Mouse (Mus musculus): ENCODE measurements at regions not wholly inside any gene's neighbourhood (a gene's known extent, or its start where the extent isn't known, plus 50 kb on each side); places are given as distances from the start of the nearest gene placed in this dataset.

GRCm38 (mm10) chr11:25421486-25421885 lies 789.1 kb downstream of the 5730522E02Rik start:
- Histone ChIP-seq H3K36me3 (no peaks in the 10 kb centered on the region), H3K4me1 (no peaks in the 10 kb centered on the region), H3K27ac (replicated peaks) (no peak overlapping the region), H3K27me3 (ENCODE audit: low read depth, poor library complexity, severe bottlenecking) (no peaks in the 10 kb centered on the region), H3K4me3 (no peak overlapping the region), H3K9me3 (replicated peaks) (no peaks in the 10 kb centered on the region)
- no peak for DNase-seq (ENCODE audit: low spot score)

GRCm38 (mm10) chr11:25410403-25411090 lies 800.0 kb downstream of the 5730522E02Rik start:
- Histone ChIP-seq H3K27me3 (ENCODE audit: low read depth, poor library complexity, severe bottlenecking) (no peaks in the 10 kb centered on the region), H3K4me1 (peaks cover 2% of the 10 kb centered on the region; the same call in 1 of the 2 replicates), H3K4me3 (no peak overlapping the region), H3K36me3 (no peaks in the 10 kb centered on the region), H3K27ac (replicated peaks) (no peak overlapping the region), H3K9me3 (replicated peaks) (no peaks in the 10 kb centered on the region)
- DNase-seq (ENCODE audit: low spot score): no peak
- WGBS: 89% methylated on average over 4 of the region's 4 CpGs

- Histone ChIP-seq H3K27ac (replicated peaks) (no peak overlapping the region), H3K4me1 (no peaks in the 10 kb centered on the region), H3K27me3 (ENCODE audit: low read depth, poor library complexity, severe bottlenecking) (no peaks in the 10 kb centered on the region), H3K9me3 (replicated peaks) (no peaks in the 10 kb centered on the region), H3K36me3 (no peaks in the 10 kb centered on the region), H3K4me3 (no peak overlapping the region)
- 78% methylated on average over 2 of the region's 2 CpGs for WGBS
- DNase-seq (ENCODE audit: low spot score): no peak
Observed at GRCm38 (mm10) chr11:25391649-25392048, 818.9 kb downstream of the 5730522E02Rik start.

GRCm38 (mm10) chr11:25367111-25367510 lies 843.5 kb downstream of the 5730522E02Rik start:
- Histone ChIP-seq H3K27me3 (ENCODE audit: low read depth, poor library complexity, severe bottlenecking) (no peaks in the 10 kb centered on the region), H3K4me1 (peaks cover 37% of the 10 kb centered on the region), H3K27ac (replicated peaks) (no peak overlapping the region), H3K4me3 (no peak overlapping the region), H3K36me3 (no peaks in the 10 kb centered on the region), H3K9me3 (replicated peaks) (no peaks in the 10 kb centered on the region)
- 58% methylated on average over 2 of the region's 2 CpGs for WGBS
- no peak for DNase-seq (ENCODE audit: low spot score)

DNA sequence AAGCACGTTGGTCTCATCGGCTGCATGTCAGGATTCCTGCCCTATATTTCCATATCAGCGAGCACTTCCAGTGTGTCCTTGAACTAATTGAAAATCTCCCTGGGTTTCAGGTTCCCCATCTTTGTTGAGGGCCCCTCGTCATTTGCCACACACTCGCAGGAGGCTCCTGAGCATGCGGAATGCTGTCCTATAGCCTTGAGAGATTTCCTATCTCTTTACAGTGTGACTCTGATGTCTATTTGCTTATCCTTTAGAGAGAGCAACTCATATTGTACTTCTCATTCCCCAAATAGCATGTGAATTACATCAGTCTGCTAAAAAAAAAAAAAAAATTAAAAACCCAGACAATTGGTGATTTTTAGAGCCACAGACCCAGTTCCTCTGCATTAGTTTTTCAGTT lies 845.1 kb downstream of the 5730522E02Rik start:
- H3K4me3 ChIP-seq: no peak overlapping the region
- DNase-seq (ENCODE audit: low spot score): no peak
- no peaks in the 10 kb centered on the region for H3K9me3 ChIP-seq (replicated peaks)
- no peak overlapping the region for H3K27ac ChIP-seq (replicated peaks)
- no peaks in the 10 kb centered on the region for H3K36me3 ChIP-seq
- WGBS: 64% methylated on average over 6 of the region's 6 CpGs
- H3K4me1 ChIP-seq: peaks cover 37% of the 10 kb centered on the region
- no peaks in the 10 kb centered on the region for H3K27me3 ChIP-seq (ENCODE audit: low read depth, poor library complexity, severe bottlenecking)

GRCm38 (mm10) chr11:25359723-25360122 lies 850.8 kb downstream of the 5730522E02Rik start:
- no peak for DNase-seq (ENCODE audit: low spot score)
- Histone ChIP-seq H3K27me3 (ENCODE audit: low read depth, poor library complexity, severe bottlenecking) (no peaks in the 10 kb centered on the region), H3K36me3 (no peaks in the 10 kb centered on the region), H3K27ac (replicated peaks) (no peak overlapping the region), H3K4me1 (peaks cover 34% of the 10 kb centered on the region), H3K4me3 (no peak overlapping the region), H3K9me3 (replicated peaks) (no peaks in the 10 kb centered on the region)
- 86% methylated on average over 1 of the region's 1 CpGs for WGBS

- Histone ChIP-seq H3K27me3 (ENCODE audit: low read depth, poor library complexity, severe bottlenecking) (no peaks in the 10 kb centered on the region), H3K4me1 (peaks cover 27% of the 10 kb centered on the region), H3K4me3 (peak overlapping the region; percentile 45), H3K36me3 (no peaks in the 10 kb centered on the region), H3K27ac (replicated peaks) (peak overlapping the region; percentile 85), H3K9me3 (replicated peaks) (no peaks in the 10 kb centered on the region)
- DNase-seq (ENCODE audit: low spot score): no peak
- 43% methylated on average over 10 of the region's 10 CpGs for WGBS
Observed at GRCm38 (mm10) chr11:25357717-25358411, 852.7 kb downstream of the 5730522E02Rik start.

DNA sequence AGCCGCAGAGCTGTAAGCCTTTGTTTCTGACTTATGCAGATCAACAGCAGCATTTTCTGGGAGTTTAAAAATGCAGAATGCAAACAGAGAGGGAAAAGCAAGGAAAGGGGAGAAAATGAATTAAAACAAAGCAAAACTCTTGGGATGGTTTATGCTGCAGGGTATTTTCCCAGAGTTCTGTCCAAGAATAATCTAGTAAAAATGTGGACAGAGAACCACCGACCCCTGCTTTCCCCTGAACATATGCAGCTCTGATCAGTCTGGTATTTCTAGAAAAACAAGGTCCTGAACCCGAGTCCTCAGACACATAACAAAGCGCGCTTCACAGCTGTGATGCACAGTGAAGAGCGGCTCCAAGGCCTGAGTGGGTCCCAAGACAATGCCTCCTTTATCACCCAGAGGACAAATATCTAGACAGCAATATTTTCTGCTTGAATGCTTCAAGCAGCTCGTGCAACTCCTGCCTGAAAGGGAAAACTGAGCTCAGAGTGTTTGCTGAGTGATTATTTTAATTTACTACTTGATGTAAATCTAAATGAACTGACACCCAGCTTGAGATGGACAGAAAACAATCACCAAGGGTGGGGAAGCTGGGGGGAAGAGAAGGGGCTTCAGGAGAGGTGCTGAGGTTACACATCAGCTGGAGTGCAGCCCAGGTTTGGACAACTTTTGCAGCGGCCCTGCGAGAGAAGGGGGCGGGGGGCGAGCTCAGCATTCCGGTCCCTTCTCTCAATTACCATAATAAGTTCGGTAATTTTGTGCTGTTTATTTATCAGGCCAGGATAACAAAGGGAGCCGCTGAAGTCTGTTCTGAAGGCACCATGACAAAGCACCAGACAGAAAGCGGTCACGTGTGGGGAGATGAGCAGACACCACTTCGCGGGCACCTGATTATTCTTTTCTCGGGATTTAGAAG lies 853.6 kb downstream of the 5730522E02Rik start:
- WGBS: 9% methylated on average over 19 of the region's 19 CpGs

DNA sequence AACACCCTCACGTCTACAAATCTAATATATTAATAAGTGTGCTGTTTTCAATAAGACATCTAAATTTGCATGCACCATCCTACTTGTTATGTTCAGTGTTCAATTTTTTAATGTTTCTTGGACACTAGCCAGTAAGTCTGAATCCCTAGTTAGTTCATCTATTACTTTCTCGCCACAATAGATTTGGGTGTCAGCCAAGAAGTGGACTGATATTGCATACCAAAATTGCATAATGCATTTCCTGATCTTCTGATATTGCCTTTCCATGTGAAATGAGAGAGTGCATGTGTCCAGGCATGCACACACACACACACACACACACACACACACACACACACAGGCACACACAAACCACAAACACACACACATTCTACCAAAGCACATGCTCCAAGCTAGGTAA lies 874.9 kb downstream of the 5730522E02Rik start:
- no peak for DNase-seq (ENCODE audit: low spot score)
- Histone ChIP-seq H3K9me3 (replicated peaks) (no peaks in the 10 kb centered on the region), H3K4me3 (no peak overlapping the region), H3K36me3 (no peaks in the 10 kb centered on the region), H3K4me1 (no peaks in the 10 kb centered on the region), H3K27ac (replicated peaks) (no peak overlapping the region), H3K27me3 (ENCODE audit: low read depth, poor library complexity, severe bottlenecking) (no peaks in the 10 kb centered on the region)
- WGBS: 90% methylated on average over 2 of the region's 2 CpGs

More for the DNA sequence above, 853.6 kb downstream of the 5730522E02Rik start:
- Histone ChIP-seq H3K27ac (replicated peaks) (peak overlapping the region; percentile 85), H3K27me3 (ENCODE audit: low read depth, poor library complexity, severe bottlenecking) (no peaks in the 10 kb centered on the region), H3K36me3 (no peaks in the 10 kb centered on the region), H3K9me3 (replicated peaks) (no peaks in the 10 kb centered on the region), H3K4me3 (peak overlapping the region; percentile 45), H3K4me1 (peaks cover 27% of the 10 kb centered on the region)
- peak; percentile 54 for DNase-seq (ENCODE audit: low spot score)

DNA sequence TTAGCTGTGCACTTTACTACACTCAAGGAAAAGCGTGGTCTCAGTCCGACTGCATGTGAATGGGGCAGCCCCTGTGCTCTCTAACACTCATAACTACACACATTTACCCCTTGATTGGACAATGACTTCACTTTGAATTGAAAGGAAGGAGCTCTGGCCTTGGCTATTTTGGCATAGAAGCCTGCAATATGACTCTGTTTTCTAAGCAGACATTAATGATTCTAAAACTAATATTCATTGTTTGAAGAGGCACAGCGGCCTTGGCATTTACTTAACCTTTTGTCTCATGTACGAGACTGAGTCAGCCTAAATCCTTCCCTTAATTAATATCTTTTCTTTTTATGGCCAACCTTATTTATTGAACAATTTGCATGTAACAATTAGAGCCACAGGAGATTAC lies 879.9 kb downstream of the 5730522E02Rik start:
- 88% methylated on average over 4 of the region's 4 CpGs for WGBS
- H3K27ac ChIP-seq (replicated peaks): no peak overlapping the region
- H3K4me1 ChIP-seq: no peaks in the 10 kb centered on the region
- DNase-seq (ENCODE audit: low spot score): no peak
- H3K36me3 ChIP-seq: no peaks in the 10 kb centered on the region
- no peak overlapping the region for H3K4me3 ChIP-seq
- no peaks in the 10 kb centered on the region for H3K27me3 ChIP-seq (ENCODE audit: low read depth, poor library complexity, severe bottlenecking)
- no peaks in the 10 kb centered on the region for H3K9me3 ChIP-seq (replicated peaks)

DNA sequence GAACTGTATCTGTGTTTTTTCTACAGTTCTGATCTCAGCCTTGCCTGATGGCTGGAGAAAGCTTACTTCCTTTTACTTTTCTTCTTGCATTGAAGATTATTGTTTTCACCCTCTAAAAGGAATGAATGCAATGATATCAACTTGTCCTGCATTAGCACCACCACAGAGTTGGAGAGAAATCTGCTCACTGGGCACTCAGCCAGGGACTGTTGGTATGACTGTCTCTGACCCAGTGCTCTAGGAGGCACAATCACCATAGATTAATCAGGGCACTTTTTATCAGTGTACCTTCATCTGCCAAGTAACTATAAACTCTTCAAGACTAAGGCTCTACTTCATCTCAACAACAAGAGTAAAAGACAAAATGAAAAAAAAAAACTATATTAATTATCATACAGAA lies 888.1 kb downstream of the 5730522E02Rik start:
- DNase-seq (ENCODE audit: low spot score): no peak
- no peak overlapping the region for H3K27ac ChIP-seq (replicated peaks)
- no peaks in the 10 kb centered on the region for H3K4me1 ChIP-seq
- no peak overlapping the region for H3K4me3 ChIP-seq
- no peaks in the 10 kb centered on the region for H3K27me3 ChIP-seq (ENCODE audit: low read depth, poor library complexity, severe bottlenecking)
- no peaks in the 10 kb centered on the region for H3K36me3 ChIP-seq
- no peaks in the 10 kb centered on the region for H3K9me3 ChIP-seq (replicated peaks)

DNA sequence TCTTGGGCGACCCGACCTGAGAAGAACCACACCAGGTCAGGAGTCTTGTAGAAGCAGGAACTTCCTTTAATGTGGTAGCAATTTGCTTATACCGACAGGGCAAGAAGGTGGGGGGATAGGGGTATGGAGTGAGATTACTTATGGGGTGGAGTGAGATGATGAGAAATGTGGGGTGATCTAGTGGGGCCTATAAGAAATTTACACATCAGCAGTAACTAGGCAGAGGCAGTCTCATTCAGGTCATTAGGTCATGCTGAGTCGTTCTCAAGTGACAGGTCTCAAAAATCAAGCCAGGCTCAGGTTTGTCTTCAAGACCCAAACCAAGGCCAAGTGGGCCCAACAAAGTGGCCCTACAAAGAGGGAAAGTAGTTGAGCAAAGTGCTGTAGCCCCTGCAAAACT lies 889.1 kb downstream of the 5730522E02Rik start:
- no peak for DNase-seq (ENCODE audit: low spot score)
- Histone ChIP-seq H3K27me3 (ENCODE audit: low read depth, poor library complexity, severe bottlenecking) (no peaks in the 10 kb centered on the region), H3K4me1 (no peaks in the 10 kb centered on the region), H3K9me3 (replicated peaks) (no peaks in the 10 kb centered on the region), H3K36me3 (no peaks in the 10 kb centered on the region), H3K4me3 (no peak overlapping the region), H3K27ac (replicated peaks) (no peak overlapping the region)
- 92% methylated on average over 4 of the region's 4 CpGs for WGBS

- H3K27me3 ChIP-seq (ENCODE audit: low read depth, poor library complexity, severe bottlenecking): no peaks in the 10 kb centered on the region
- no peak overlapping the region for H3K27ac ChIP-seq (replicated peaks)
- no peaks in the 10 kb centered on the region for H3K36me3 ChIP-seq
- peaks cover 17% of the 10 kb centered on the region for H3K4me1 ChIP-seq
- no peak for DNase-seq (ENCODE audit: low spot score)
- 85% methylated on average over 10 of the region's 10 CpGs for WGBS
- no peak overlapping the region for H3K4me3 ChIP-seq
- H3K9me3 ChIP-seq (replicated peaks): no peaks in the 10 kb centered on the region
Observed at GRCm38 (mm10) chr11:25314645-25315044, 895.9 kb downstream of the 5730522E02Rik start.

All from midbrain, embryonic 10.5 days (tissue).